Mouse (Mus musculus) hindbrain, embryonic 16.5 days (tissue): ENCODE results near the gene Chkb. TPM values are rescaled to one million over a fixed set of nuclear protein-coding genes. Genes with fewer than 3 reads are reported as not detected.

ENCODE experiments used
- ATAC-seq: fragments of 200-750 bp; cut with Nextera tagmentation; 2 replicates; pipeline ENCODE4 v1.8.0; 2017; ENCODE audit warnings: moderate TSS enrichment, moderate library complexity
- H3K27ac ChIP-seq: fragments of 300-500 bp; sonication (generic); 2 replicates; pipeline ENCODE4 v1.5.1; 2014; ENCODE audit warnings: low read depth, mild to moderate bottlenecking, control low read depth, low read length, moderate library complexity
- H3K27me3 ChIP-seq: fragments of 300-500 bp; sonication (generic); replicated peaks from 2 replicates; pipeline ENCODE4 v1.6.1; 2014; ENCODE audit warnings: low read length; ENCODE audit not compliant: control insufficient read depth, insufficient read depth
- H3K36me3 ChIP-seq: fragments of 300-500 bp; sonication (generic); 2 replicates; pipeline ENCODE4 v1.6.1; 2014; ENCODE audit warnings: mild to moderate bottlenecking, low read length, moderate library complexity, mixed read lengths; ENCODE audit not compliant: control insufficient read depth, insufficient read depth
- H3K4me1 ChIP-seq: fragments of 300-500 bp; sonication (generic); 2 replicates; pipeline ENCODE4 v1.6.1; 2014; ENCODE audit warnings: low read depth, low read length; ENCODE audit not compliant: control insufficient read depth, insufficient read depth
- H3K4me2 ChIP-seq: fragments of 300-500 bp; sonication (generic); 2 replicates; pipeline ENCODE4 v1.6.1; 2014; ENCODE audit warnings: mild to moderate bottlenecking, low read length, control low read depth, moderate library complexity
- H3K4me3 ChIP-seq: fragments of 300-500 bp; sonication (generic); 2 replicates; pipeline ENCODE4 v1.5.1; 2014; ENCODE audit warnings: mild to moderate bottlenecking, low read length, control low read depth, moderate library complexity
- H3K9ac ChIP-seq: fragments of 300-500 bp; sonication (generic); 2 replicates; pipeline ENCODE4 v1.6.1; 2014; ENCODE audit warnings: low read depth, mild to moderate bottlenecking, control low read depth, low read length, moderate library complexity
- H3K9me3 ChIP-seq: fragments of 300-500 bp; sonication (generic); 2 replicates; pipeline ENCODE4 v1.6.1; 2014; ENCODE audit warnings: mild to moderate bottlenecking, low read length, moderate library complexity; ENCODE audit not compliant: control insufficient read depth
- WGBS: fragments of 180-500 bp; shearing (Covaris S2); extraction: QIAGEN DNeasy Blood & Tissue Kit; methylation state at CpG from one replicate; pipeline ENCODE4 v1.1.7; 2014; 5-methylcytosine and 5-hydroxymethylcytosine counted together
- polyA plus RNA-seq: library from polyadenylated mRNA; unstranded; fragments of >200 nt; fragmentation: Nextera tagmentation; extraction: Ambion mirVana; gene quantifications from 2 replicates; pipeline ENCODE4 v1.2.1, GENCODE M21; 2015

Gene Chkb
- 82.1 and 85.6 TPM in 2 replicates for polyA plus RNA-seq

DNA sequence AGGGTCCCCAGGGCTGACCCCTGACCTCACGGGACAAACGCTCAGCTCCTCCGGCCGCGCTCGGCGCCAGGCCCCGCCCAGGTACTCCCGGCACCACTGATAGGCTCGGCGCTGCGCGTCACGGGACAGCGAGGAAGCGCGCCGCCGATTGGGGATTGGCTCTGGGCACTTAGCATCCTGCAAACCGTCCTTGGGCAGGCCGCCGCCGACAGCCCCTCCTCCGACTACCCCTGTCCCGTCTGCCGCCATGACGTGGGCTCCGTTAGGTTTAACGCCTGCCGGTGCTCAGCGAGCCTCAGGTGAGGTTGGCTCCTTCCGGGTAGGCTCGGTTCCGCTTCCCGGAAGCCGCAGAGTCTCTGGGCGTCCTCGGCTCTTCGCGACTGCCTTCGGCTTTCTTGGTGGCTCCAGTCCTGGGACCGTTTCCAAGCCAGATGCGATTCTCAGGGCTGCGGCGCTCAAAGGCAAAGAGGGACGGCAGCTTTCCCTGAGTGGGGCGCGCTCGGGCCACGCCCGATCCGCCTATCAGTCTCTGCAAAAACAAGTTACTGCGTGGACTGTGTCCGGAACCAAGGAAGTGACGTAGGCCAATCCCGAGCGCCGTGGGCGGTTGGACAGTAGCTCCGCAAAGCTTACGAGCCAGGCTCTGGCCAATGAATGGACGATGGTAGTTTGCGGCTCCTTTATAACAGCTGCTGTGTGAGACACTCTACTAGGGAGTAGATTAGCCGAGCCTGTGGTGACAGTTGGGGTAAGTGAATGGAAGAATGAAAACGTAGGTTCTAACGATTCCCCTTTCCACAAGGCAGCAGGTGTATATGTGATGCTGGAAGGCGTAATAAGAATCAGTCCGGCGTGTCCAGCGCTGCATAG is at the start of gene Chkb, which contains the start of the genes C730034F03Rik and Gm44502:
Chkb (minus strand) TSS at position 557 of the 870 bp plus-strand sequence.
C730034F03Rik (plus strand) TSS at position 238 of the 870 bp plus-strand sequence.
Gm44502 (minus strand) TSS at position 345 of the 870 bp plus-strand sequence.
- H3K9me3 ChIP-seq: no peaks in the 10 kb centered on the region
- peak within 1 kb of the TSS; percentile 95 for H3K4me2 ChIP-seq
- H3K36me3 ChIP-seq: peaks cover 14% of the 10 kb centered on the region
- under 1% methylated on average over 70 of the region's 70 CpGs for WGBS
- H3K27me3 ChIP-seq: no peaks in the 10 kb centered on the region
- peak; percentile 97 for ATAC-seq
- H3K9ac ChIP-seq: peak within 1 kb of the TSS; percentile 88
- H3K4me3 ChIP-seq: peak within 1 kb of the TSS; percentile 68
- peak within 1 kb of the TSS; percentile 92 for H3K27ac ChIP-seq
- peaks cover 11% of the 10 kb centered on the region for H3K4me1 ChIP-seq

DNA sequence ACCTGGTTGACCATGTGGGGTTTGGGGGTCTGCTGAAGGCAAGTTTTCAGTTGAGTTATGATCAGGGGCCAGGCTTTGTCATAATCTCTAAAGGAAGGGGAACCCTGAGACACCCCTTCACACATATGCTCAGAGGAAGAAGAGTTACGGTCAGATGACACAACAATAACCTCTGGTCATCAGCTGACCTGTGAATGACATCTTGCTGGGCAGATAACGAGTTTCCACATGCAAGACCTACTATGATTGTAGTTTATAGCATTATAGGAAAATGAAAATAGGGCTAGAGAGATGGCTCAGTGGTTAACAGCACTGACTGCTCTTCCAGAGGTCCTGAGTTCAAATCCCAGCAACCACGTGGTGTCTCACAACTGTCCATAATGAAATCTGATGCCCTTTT is 48.9 kb upstream of the Chkb start:
- H3K4me2 ChIP-seq: no peak overlapping the region
- WGBS: 87% methylated on average over 3 of the region's 3 CpGs
- no peak overlapping the region for H3K9ac ChIP-seq
- H3K4me1 ChIP-seq: peaks cover 18% of the 10 kb centered on the region
- H3K9me3 ChIP-seq: no peaks in the 10 kb centered on the region
- no peak overlapping the region for H3K4me3 ChIP-seq
- H3K27ac ChIP-seq: no peak overlapping the region
- H3K27me3 ChIP-seq: no peaks in the 10 kb centered on the region
- no peak for ATAC-seq
- no peaks in the 10 kb centered on the region for H3K36me3 ChIP-seq

DNA sequence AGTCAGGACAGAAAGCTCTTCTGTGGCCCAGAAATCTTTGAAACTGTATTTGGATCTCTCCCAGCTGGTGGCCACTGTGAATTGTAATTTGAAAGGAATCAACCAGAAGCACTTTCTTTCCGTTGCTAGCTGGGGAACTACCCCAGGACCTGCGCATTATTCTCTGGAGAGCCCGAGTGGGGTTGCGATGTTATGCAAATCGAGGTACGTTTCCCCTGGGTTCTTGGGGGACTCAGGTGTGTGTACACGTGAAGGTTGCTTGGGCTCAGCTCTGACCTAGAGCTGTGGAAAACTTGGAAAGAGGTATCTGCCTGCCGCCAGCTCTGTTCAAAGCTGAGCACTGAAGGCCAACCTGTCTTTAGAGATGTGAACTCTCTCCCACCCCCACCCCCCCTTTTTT is 48.1 kb upstream of the Chkb start:
- Histone ChIP-seq H3K9ac (no peak overlapping the region), H3K27ac (no peak overlapping the region), H3K27me3 (no peaks in the 10 kb centered on the region), H3K4me2 (no peak overlapping the region), H3K4me1 (peaks cover 18% of the 10 kb centered on the region), H3K36me3 (no peaks in the 10 kb centered on the region), H3K9me3 (no peaks in the 10 kb centered on the region), H3K4me3 (no peak overlapping the region)
- WGBS: 44% methylated on average over 8 of the region's 8 CpGs
- ATAC-seq: no peak

DNA sequence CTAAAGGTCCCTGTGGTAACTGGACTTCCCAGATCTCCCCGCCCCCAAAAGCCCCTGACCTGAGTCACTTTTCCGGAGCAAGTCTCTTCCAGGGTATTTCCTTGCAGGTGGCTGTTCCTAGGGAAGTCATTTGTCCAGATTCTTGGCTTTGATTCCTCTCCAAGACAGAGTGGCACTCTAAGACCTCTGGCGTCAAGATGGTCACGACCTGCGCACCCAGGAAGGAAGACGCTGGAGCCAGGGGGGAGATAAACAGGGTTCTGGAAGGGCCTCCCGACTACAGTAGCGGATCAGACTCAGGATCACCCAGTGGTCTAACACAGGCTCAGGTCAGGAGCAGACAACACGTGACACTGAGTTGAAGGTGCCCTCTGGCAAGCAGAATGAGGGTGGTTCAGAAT is 47.4 kb upstream of the Chkb start, which contains the start of gene Arsa:
Arsa (minus strand) TSS at position 335 of the 401 bp plus-strand sequence.
- Histone ChIP-seq H3K9me3 (no peaks in the 10 kb centered on the region), H3K4me1 (peaks cover 18% of the 10 kb centered on the region), H3K27ac (peak within 1 kb of the TSS; percentile 88), H3K4me3 (peak within 1 kb of the TSS; percentile 73), H3K9ac (peak within 1 kb of the TSS; percentile 78), H3K27me3 (no peaks in the 10 kb centered on the region), H3K4me2 (peak within 1 kb of the TSS; percentile 94), H3K36me3 (no peaks in the 10 kb centered on the region)
- no peak for ATAC-seq
- 28% methylated on average over 9 of the region's 9 CpGs for WGBS

DNA sequence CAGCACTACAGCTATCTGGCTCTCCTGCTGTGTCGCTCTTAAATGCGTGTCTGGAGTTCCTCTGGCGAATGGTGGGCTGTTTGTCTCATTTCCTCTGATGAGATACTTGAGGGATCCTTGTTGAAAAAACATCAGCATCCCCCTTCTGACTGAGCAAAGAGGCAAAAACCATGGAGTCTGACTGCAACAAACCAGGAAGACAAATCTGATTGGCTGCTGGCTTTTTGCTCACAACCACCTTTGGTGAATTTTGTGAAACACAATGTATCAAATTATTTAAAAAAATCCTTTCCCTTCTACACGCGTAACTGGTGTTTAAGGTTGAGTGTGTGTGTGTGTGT is 46.7 kb upstream of the Chkb start:
- Histone ChIP-seq H3K4me2 (peak overlapping the region; percentile 94), H3K9ac (peak overlapping the region; percentile 78), H3K36me3 (no peaks in the 10 kb centered on the region), H3K27ac (peak overlapping the region; percentile 88), H3K9me3 (no peaks in the 10 kb centered on the region), H3K27me3 (no peaks in the 10 kb centered on the region), H3K4me3 (peak overlapping the region; percentile 73), H3K4me1 (peaks cover 18% of the 10 kb centered on the region)
- WGBS: 3% methylated on average over 5 of the region's 5 CpGs
- no peak; the same call in 1 of the 2 replicates for ATAC-seq

DNA sequence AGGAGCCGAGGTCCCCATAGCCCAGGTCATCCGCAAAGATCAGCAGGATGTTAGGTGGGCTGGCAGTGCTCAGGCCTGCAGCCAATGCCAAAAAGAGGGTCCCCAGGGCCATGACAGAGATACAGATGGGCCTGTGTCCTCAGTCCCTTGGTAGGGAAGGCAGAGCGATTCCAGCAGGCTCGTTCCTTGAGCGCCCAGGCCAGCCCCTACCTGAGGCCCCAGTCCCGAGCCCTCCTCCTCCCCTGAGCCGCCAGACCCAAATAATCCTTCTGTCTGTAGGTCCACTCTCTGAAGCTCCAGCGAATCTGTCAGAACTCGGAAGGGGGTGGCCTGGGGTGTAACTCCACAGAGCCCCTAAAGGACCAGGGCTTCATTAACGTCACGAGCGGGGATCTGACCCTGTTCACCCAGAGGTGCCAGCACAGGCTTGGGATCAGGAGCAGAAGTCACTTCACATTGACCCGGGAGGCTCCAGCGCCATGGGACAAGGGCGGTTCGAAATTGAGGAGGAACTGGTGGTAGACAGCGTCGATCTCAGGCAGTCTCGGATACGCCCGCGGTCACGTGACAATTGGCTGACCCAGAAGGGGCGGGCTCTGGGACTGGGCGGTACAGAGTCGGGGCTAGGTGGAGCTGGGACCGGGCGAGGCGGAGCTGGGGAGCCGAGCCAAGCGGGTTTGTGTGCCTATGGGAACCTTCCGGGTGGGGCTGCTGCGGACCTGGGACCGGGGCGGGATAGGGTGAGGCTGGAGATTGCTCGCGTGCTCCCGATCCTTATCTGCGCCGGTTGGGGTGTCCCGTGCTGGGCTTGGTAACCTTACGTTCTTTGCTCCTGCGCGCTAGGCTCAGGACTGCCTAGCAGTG is 46.1 kb upstream of the Chkb start:
- peak; percentile 98 for ATAC-seq
- Histone ChIP-seq H3K4me1 (peaks cover 18% of the 10 kb centered on the region), H3K4me3 (peak overlapping the region; percentile 73), H3K27me3 (no peaks in the 10 kb centered on the region), H3K27ac (peak overlapping the region; percentile 88), H3K9me3 (no peaks in the 10 kb centered on the region), H3K4me2 (peak overlapping the region; percentile 94), H3K9ac (peak overlapping the region; percentile 78), H3K36me3 (no peaks in the 10 kb centered on the region)
- 10% methylated on average over 42 of the region's 44 CpGs for WGBS

DNA sequence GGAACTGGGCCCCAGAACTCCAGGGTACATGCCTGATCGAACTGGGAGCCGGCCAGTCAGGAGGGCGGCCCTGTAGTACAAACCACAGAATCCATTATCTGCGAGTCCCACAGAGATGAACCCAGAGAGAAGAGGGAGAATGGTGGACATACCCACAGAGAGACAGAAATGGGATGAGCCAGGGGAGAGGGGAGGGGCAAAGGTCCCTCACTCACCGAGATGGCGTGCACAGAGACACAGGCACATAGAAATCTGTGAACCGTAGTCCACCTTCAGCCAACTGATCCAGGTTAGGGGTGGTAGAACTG is 45.5 kb upstream of the Chkb start:
- Histone ChIP-seq H3K36me3 (no peaks in the 10 kb centered on the region), H3K4me2 (peak overlapping the region; percentile 94), H3K4me1 (peaks cover 18% of the 10 kb centered on the region), H3K9me3 (no peaks in the 10 kb centered on the region), H3K9ac (peak overlapping the region; percentile 78), H3K4me3 (peak overlapping the region; percentile 73), H3K27me3 (no peaks in the 10 kb centered on the region), H3K27ac (no peak overlapping the region)
- 86% methylated on average over 7 of the region's 7 CpGs for WGBS
- ATAC-seq: no peak

DNA sequence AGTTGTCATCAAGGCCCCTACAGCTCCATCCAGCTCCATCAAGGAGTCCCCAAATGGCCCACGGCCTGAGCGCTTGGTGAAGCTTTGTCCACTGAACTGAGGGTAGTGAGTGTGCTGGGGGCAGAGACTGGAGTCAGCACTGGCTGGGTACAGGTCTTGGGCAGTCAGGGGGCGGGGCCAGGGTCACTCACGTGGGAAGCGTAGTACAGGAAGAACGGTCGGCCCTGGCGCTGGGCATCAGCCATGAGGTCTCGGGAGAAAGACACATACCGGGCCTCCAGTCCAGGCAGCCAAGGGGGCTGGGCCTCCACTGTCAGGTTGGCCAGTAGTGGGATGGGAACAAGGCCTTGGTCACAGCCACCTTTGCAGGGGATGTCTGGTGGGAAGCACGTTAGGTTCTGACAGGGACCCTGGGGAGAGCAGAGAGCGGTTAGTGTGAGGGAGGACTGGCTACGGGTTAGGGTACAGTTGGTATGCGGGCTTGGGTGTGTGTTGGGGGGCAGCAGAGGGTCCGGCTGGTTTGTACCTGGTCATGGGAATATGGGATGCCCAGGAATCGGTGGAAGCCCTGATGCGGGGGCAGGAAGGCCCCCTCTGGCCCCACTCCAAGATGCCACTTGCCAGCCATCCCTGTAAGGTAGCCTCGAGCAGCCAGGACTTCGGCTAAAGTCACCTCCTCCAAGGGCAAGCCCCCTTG is 45.0 kb upstream of the Chkb start:
- Histone ChIP-seq H3K9me3 (no peaks in the 10 kb centered on the region), H3K9ac (no peak overlapping the region), H3K36me3 (no peaks in the 10 kb centered on the region), H3K27ac (no peak overlapping the region), H3K4me2 (peak overlapping the region; percentile 94), H3K27me3 (no peaks in the 10 kb centered on the region), H3K4me3 (peak overlapping the region; percentile 73), H3K4me1 (peaks cover 18% of the 10 kb centered on the region)
- WGBS: 93% methylated on average over 19 of the region's 19 CpGs
- no peak for ATAC-seq
